Mouse (Mus musculus) kidney, adult 2 months (tissue): ENCODE measurements around the gene Myoc. TPM values are rescaled to one million over a fixed set of nuclear protein-coding genes. Genes with fewer than 3 reads are reported as not detected.
"Not testable (repeated sequence)": the region's sequence is repeated elsewhere in the genome, so short reads cannot be mapped to it uniquely, and the experiment has no call there.

ENCODE experiments used
- DNase-seq: peaks from one replicate; pipeline ENCODE4 v3.0.0; 2021
- H3K27ac ChIP-seq: fragments of 200-500 bp; 2 replicates; pipeline ENCODE4 v1.5.1; 2012; ENCODE audit warnings: low read depth, low read length, control low read depth, inconsistent platforms; ENCODE audit not compliant: insufficient read depth
- H3K27me3 ChIP-seq: fragments of 200-500 bp; replicated peaks from 2 replicates; pipeline ENCODE4 v1.6.1; 2012; ENCODE audit warnings: mild to moderate bottlenecking, moderate library complexity, low read length, inconsistent platforms; ENCODE audit not compliant: control insufficient read depth, insufficient read depth
- H3K36me3 ChIP-seq: fragments of 200-500 bp; 2 replicates; pipeline ENCODE4 v1.6.1; 2012; ENCODE audit warnings: mild to moderate bottlenecking, moderate library complexity, low read length, inconsistent platforms; ENCODE audit not compliant: control insufficient read depth, insufficient read depth
- H3K4me1 ChIP-seq: fragments of 200-500 bp; 2 replicates; pipeline ENCODE4 v1.6.1; 2011; ENCODE audit warnings: low read length; ENCODE audit not compliant: control insufficient read depth, insufficient read depth
- H3K4me3 ChIP-seq: fragments of 200-500 bp; 2 replicates; pipeline ENCODE4 v1.5.1; 2011; ENCODE audit warnings: mild to moderate bottlenecking, low read depth, low read length, control low read depth; ENCODE audit not compliant: insufficient read depth
- CTCF ChIP-seq: fragments of 200-500 bp; conservative IDR thresholded peaks from 2 replicates; pipeline ENCODE4 v1.5.1; 2011; ENCODE audit warnings: low read depth, mild to moderate bottlenecking, control low read depth, low read length, moderate library complexity, mixed read lengths; ENCODE audit not compliant: insufficient read depth, insufficient read length
- POLR2A ChIP-seq: fragments of 200-500 bp; IDR thresholded peaks from one replicate; pipeline ENCODE4 v1.6.1; 2011; ENCODE audit warnings: low read depth, low read length, control low read depth
- WGBS: fragments of 180-500 bp; shearing (Covaris S2); methylation state at CpG from one replicate; pipeline ENCODE4 v1.1.7; 2018; 5-methylcytosine and 5-hydroxymethylcytosine counted together
- polyA plus RNA-seq: library from polyadenylated mRNA; depleted of rRNA; stranded (reverse); fragments of >200 nt; gene quantifications from 2 replicates; pipeline ENCODE4 v1.2.3, GENCODE M21; 2012

Gene Myoc
- polyA plus RNA-seq, 1 experiment = 2.0 TPM

DNA sequence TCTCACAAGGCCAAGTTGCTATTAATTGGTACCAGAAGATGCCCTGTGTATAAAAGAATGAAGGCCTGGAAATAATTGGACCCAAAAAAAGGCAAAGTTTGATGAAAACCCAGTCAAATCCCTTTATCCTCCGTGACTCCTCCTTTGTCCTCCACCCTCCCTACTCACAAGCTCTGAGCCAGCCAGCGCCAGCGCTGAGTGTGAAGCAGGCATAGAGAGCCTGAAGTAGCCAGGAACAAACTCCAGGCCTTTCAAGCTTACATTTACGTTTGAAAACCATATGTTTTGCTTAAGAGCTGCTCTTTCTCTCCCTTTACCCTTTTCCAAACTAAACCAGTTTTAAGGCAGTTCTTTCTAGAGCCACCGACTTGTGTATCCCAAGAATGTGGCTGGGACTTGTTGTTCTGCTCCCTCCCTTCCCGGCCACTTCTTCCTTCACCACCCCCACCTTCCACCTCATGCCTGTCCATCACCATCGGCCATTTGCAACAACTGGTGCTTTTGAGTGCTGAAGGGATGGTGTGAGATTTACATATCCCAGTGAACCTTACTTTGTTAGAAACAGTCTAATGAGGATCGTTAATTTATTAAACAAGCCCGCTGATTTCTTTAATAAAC lies 29.2 kb upstream of the Myoc start:
- no peak for DNase-seq
- TF ChIP-seq POLR2A (no peak), CTCF (no peak)
- Histone ChIP-seq H3K36me3 (no peaks in the 10 kb centered on the region), H3K27ac (no peak overlapping the region), H3K4me3 (no peak overlapping the region), H3K4me1 (peaks cover 3% of the 10 kb centered on the region; the same call in 1 of the 2 replicates), H3K27me3 (no peaks in the 10 kb centered on the region)
- WGBS = 62% methylated on average over 9 of the region's 9 CpGs

DNA sequence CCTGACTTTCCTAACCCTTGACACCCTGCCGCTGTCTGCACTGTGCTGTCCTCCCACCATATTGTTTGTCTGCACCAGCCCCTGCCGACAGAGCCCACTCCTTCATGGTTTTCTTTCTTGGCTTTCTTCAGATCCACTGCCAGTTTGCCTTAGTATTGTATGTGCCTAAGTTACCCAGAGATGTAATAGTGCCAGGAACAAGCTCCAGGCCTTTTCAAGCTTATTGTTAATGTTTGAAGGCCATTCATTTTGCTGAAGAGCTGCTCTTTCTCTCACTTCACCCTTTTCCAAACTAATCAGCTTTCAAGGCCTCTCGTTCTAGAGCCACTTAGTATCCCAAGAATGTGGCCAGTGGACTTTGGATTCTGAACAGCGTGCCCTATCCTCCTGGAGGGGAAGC lies 27.8 kb upstream of the Myoc start:
- peak; percentile 28 for DNase-seq
- 76% methylated on average over 4 of the region's 4 CpGs for WGBS
- Histone ChIP-seq H3K27ac (no peak overlapping the region), H3K36me3 (no peaks in the 10 kb centered on the region), H3K4me1 (peaks cover 3% of the 10 kb centered on the region; the same call in 1 of the 2 replicates), H3K4me3 (no peak overlapping the region), H3K27me3 (no peaks in the 10 kb centered on the region)
- TF ChIP-seq CTCF (no peak), POLR2A (no peak)

DNA sequence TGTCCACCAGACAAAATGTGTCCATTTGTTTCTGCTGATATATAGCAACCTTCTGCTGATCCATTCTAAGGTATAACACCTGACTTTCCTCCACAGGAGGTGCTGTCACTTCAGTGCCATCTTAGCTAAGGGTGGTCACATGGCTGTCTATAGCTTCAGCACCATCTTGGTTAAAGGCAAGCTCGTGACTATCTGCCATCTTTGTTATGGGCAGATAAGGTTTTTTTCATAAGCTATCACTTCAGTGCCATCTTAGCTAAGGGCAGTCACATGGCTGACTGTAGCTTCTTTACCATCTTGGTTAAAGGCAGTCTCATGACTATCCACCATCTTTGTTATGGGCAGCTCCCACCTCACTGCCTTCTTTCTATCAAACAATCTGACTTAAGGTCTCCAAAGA lies 23.4 kb upstream of the Myoc start:
- no peak overlapping the region for H3K27ac ChIP-seq
- DNase-seq = no peak
- TF ChIP-seq CTCF (no peak), POLR2A (no peak)
- H3K36me3 ChIP-seq = no peaks in the 10 kb centered on the region
- no peaks in the 10 kb centered on the region for H3K27me3 ChIP-seq
- 85% methylated on average over 1 of the region's 1 CpGs for WGBS
- H3K4me1 ChIP-seq = peaks cover 3% of the 10 kb centered on the region; the same call in 1 of the 2 replicates
- H3K4me3 ChIP-seq = no peak overlapping the region

DNA sequence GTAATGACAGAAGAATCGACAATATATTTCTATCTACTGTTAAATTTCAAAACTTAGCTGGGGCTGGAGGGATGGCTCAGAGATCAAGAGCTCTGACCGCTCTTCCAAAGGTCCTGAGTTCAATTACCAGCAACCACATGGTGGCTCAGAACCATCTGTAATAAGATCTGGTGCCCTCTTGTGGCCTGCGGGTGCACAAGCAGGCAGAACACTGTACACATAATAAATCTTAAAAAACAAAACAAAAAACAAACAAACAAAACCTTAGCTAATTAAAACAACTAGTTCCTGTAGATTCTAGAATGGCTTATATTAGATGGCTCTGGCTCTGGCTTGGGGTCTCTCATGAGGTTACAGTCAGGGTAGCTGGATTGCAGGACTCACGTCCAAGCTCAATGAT lies 18.5 kb upstream of the Myoc start:
- WGBS = 66% methylated on average over 4 of the region's 4 CpGs
- TF ChIP-seq POLR2A (no peak), CTCF (peak; percentile 53)
- Histone ChIP-seq H3K36me3 (no peaks in the 10 kb centered on the region), H3K4me3 (no peak overlapping the region), H3K4me1 (no peaks in the 10 kb centered on the region), H3K27me3 (no peaks in the 10 kb centered on the region), H3K27ac (no peak overlapping the region)
- DNase-seq = no peak

DNA sequence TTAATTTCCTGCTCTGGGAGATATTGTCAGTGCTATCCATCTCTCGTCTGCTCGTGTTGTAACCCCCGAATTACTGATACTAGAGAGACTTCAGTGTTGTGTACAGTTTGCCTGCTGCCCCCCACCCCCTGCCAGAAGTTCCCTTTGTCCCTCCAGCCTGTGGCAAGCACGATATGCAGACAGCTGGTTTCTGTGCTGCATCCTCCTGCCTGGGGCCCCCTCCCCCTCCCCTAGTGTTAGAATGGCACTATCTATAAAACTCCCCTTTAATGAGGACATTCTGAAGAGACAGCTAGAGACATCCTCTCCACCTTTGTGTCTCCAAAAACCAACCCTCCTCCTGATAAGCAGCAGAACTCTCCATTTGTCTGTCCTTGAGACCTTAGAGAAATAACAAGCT lies 15.1 kb upstream of the Myoc start:
- whole genome bisulfite sequencing = 33% methylated on average over 4 of the region's 4 CpGs
- Histone ChIP-seq H3K27ac (no peak overlapping the region), H3K4me1 (no peaks in the 10 kb centered on the region), H3K36me3 (no peaks in the 10 kb centered on the region), H3K27me3 (no peaks in the 10 kb centered on the region), H3K4me3 (no peak overlapping the region)
- no peak for DNase-seq
- TF ChIP-seq POLR2A = no peak
- no peak for TF ChIP-seq CTCF

DNA sequence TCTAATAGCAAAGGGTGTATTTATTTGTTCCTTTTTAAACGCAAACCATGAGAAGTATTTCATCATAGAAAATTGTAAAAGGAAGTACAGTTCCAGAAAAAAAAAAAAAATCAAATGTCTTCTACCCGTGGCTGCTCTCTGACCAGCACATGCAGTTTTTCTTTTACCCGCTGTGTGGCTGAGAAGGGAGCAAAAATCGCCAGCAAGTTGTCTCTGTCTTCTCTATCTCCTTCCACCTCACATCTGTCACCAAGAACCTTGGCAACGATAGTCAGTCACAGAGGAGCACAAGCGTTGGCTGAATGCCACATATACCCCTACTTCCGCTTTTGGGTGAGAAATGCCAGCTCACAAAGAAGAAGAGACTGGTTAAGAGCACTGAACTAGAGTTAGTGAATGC lies 13.7 kb upstream of the Myoc start:
- H3K27me3 ChIP-seq = no peaks in the 10 kb centered on the region
- 55% methylated on average over 7 of the region's 7 CpGs for WGBS
- no peak overlapping the region for H3K4me3 ChIP-seq
- H3K36me3 ChIP-seq = no peaks in the 10 kb centered on the region
- TF ChIP-seq CTCF (no peak), POLR2A (no peak)
- no peaks in the 10 kb centered on the region for H3K4me1 ChIP-seq
- H3K27ac ChIP-seq = no peak overlapping the region
- peak; percentile 10 for DNase-seq

DNA sequence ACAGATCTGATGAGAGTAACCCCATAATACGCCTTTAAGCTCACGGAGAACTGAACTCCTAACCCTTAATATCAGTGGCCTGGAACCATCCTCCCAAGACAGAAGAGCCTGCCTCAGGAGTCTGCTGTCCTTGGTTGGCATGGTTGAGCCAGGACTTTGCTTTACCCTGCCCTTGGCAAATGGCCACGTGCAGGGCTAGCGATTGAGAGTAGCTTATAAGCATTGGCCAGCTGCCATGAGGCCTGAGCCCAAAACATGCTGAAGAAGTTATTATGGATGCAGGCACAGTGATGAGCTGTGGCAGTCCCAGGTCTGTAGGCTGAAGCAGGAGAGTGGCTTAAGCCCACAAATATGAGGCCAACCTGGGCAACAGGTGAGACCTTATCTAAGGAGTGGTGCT lies 11.1 kb upstream of the Myoc start:
- not testable (repeated sequence) for H3K27ac ChIP-seq, H3K27me3 ChIP-seq, H3K4me1 ChIP-seq, H3K4me3 ChIP-seq, H3K36me3 ChIP-seq
- 50% methylated on average over 4 of the region's 4 CpGs for WGBS
- peak; percentile 65 for DNase-seq

DNA sequence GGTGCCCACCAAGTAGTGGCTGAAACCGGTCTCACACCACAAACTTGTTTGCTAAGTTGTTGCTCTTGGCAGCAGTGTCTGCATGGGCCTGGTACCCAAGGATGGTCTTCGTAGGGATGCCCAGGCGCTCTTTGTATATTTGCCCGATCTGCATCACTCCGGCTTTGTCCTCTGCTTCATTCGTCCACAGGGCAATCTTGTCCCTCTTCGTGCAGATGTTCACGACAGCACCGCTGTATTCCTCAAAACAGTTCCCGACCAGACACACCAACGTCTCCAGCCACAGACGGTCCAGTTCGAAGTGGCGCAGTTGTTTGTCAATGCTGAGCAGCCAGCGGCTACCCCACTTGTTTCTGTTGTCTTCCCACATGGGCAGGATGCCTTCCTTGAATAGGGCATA lies 10.6 kb upstream of the Myoc start:
- not testable (repeated sequence) for H3K36me3 ChIP-seq, DNase-seq, H3K27me3 ChIP-seq, H3K4me1 ChIP-seq, H3K27ac ChIP-seq, H3K4me3 ChIP-seq
- 95% methylated on average over 15 of the region's 15 CpGs for WGBS

DNA sequence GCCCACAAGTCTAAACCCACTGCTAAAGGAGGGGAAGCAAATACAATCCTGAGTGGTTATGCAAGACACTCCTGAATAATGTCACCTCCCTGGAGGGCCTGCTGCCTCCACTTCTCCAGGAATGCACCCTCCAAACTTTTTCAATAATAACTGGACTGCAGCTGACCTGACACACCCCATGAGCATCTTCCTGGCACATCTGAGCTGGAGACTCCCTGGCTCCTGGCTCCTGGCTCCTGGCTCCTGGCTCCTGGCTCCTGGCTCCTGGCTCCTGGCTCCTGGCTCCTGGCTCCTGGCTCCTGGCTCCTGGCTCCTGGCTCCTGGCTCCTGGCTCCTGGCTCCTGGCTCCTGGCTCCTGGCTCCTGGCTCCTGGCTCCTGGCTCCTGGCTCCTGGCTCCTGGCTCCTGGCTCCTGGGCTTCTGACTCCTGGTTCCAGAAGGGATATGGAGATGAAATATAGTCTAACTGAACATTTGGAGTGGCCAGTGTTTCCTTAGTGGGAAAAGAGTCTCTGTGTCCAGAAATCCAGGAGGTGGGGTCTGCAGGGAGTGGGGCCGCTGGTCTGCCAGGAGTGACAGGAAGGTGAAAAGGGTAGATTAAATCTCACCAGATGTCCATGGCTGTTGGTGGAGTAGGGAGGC lies 3.5 kb upstream of the Myoc start:
- H3K27ac ChIP-seq, H3K4me1 ChIP-seq, H3K36me3 ChIP-seq, H3K4me3 ChIP-seq, H3K27me3 ChIP-seq: not testable (repeated sequence)
- DNase-seq = peak; percentile 51
- 40% methylated on average over 1 of the region's 1 CpGs for WGBS
